Mouse (Mus musculus) T-cell, adult 2 months (primary cell): ENCODE measurements around the gene Exosc6.
"Not testable (repeated sequence)": the region's sequence is repeated elsewhere in the genome, so short reads cannot be mapped to it uniquely, and the experiment has no call there.

Experiments
- DNase-seq: peaks from one replicate; pipeline ENCODE4 v3.0.0; 2022; ENCODE audit warnings: low spot score

Exosc6 gene

GRCm38 (mm10) chr8:111056158-111056663, at the start of gene Exosc6:
TSS of gene Exosc6 (plus strand) at chr8:111056339.
- peak; percentile 92 for DNase-seq

DNA sequence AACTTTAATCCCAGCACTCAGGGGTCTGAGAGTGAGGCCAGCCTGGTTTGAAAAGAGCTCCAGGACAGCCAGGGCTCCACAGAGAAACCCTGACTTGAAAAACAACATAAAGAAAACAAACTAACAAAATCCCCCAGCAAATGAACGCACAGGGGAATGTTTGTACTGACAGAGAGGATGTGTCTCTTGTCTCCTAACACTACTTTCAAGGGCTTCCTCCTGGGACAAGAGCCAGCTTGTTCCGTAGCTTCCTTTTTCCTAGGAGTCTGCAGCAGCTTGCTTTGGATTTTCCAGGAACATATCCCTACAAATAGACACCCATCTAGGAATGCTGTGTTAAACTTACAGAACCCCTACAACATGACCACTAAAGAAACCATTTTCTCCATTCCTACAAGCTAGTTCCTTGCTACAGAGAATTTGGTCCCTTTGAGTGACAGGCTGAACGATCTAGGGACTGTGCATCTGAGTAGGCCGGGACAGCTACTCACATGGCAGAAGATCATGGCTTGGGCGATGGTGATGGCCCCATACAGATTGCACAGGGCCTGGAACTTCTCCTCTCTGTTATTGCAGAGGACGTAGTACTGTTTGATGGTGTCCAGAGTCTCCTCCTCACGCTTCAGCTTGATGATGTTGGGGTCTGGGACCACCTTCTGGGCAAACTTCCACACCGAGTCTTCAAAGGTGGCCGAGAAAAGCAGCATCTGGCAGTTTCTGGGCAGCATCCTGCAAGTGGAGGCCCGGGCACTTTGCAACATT, 45.7 kb upstream of the Exosc6 start:
- DNase-seq = not testable (repeated sequence)

DNA sequence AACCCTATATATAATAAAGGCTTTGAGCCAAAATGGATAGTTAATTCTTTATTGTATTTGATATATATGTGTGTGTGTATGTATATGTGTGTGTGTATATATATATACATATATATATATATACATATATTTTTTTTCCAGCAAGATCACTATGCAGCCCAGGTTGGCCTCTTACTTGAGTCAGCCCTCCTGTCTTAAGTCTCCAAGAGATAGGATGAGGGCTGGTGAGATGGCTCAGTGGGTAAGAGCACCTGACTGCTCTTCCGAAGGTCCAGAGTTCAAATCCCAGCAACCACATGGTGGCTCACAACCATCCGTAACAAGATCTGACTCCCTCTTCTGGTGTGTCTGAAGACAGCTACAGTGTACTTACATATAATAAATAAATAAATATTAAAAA, 29.5 kb upstream of the Exosc6 start:
- DNase-seq = not testable (repeated sequence)

- DNase-seq = peak; percentile 74
Observed at GRCm38 (mm10) chr8:111027391-111027937, 28.7 kb upstream of the Exosc6 start.

- DNase-seq = no peak
Observed at GRCm38 (mm10) chr8:111029589-111029988, 26.6 kb upstream of the Exosc6 start.

- peak; percentile 43 for DNase-seq
Observed at GRCm38 (mm10) chr8:111030045-111030444, 26.1 kb upstream of the Exosc6 start.

GRCm38 (mm10) chr8:111031572-111031971, 24.6 kb upstream of the Exosc6 start, which contains the start of gene Ddx19b:
TSS of gene Ddx19b (minus strand) at chr8:111031751.
- DNase-seq = no peak

- no peak for DNase-seq
Observed at GRCm38 (mm10) chr8:111032916-111033315, 23.2 kb upstream of the Exosc6 start, which contains the start of gene Aars. TSS of gene Aars (plus strand) at chr8:111033144.

GRCm38 (mm10) chr8:111033482-111034215, 22.5 kb upstream of the Exosc6 start:
- DNase-seq = peak; percentile 95

- peak; percentile 35 for DNase-seq
Observed at GRCm38 (mm10) chr8:111034276-111034675, 21.9 kb upstream of the Exosc6 start.

DNA sequence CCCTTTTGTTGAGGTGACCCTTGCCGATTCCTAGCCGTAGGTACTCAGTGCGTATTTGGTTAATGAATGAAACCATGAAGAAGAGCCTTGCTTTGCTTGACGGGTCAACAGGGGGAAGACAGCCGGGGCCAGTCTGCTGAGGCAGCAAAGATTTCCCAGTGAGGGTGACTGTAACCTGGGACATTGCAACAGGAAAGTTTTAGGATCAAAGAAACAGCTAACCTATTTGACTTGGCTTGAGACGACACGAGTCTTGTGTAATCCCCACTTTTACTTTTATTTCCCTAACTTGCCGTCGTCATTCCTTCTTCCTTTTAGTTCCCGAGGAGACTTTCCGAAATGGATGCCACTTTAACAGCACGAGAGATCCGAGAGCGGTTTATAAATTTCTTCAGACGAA, 19.5 kb upstream of the Exosc6 start:
- no peak for DNase-seq

- no peak for DNase-seq
Observed at GRCm38 (mm10) chr8:111042546-111042945, 13.6 kb upstream of the Exosc6 start.

DNA sequence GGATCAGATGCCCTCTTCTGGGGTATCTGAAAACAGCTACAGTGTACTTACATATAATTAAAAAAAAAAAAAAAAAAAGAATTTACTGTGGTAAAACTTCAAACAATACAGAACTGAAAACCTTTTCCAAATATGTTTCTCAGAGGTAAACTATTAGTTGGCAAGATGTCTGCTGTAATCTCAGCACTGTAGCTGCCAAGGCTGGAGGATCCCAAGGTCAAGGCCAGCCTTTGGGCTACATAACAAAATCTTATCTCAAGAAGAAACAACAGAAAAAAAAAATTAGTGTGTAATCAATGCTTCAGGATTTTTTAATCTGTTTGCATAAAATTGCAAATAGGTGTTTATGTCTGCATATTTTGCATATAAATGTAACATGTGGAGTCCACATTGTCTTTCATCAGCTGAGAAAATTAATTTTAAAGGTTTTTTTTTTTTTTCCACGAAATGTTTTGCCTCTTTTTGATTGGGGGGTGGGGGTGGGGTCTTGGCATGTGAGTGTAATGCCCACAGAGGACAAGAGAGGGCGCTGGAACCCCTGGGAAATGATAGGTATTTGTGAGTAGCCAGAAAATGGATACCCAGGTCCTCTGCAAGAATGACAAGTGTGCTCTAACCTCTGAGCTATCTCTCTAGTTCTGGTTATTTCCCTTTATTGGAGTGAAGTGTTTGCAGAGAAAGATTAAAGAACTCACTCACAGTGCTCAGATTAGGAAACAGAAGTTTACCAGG, 12.0 kb upstream of the Exosc6 start:
- DNase-seq = no peak

GRCm38 (mm10) chr8:111048694-111049093, 7.4 kb upstream of the Exosc6 start:
- peak; percentile 16 for DNase-seq

DNA sequence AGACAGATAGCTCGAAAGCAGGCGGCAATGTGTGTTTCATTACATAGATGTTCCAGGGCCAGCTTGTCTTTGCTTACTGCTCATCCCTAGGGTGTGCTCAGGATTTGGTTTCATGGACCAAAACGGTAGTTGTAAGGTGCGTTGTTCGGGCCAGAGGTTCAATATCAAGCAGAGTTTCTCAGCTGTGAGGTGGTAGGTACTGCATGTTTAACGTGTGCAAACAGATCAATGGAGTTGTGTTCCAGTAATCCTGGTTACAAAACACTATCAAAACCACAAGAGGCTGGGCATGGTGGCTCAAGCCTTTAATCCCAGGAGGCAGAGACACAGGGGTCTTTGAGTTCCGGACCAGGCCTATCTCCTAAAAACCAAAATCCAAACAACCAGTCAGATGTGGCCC, 7.0 kb upstream of the Exosc6 start:
- DNase-seq = no peak

- no peak for DNase-seq
Observed at GRCm38 (mm10) chr8:111053827-111054518, 2.2 kb upstream of the Exosc6 start.

GRCm38 (mm10) chr8:111055031-111055634, 1.0 kb upstream of the Exosc6 start:
- no peak for DNase-seq

DNA sequence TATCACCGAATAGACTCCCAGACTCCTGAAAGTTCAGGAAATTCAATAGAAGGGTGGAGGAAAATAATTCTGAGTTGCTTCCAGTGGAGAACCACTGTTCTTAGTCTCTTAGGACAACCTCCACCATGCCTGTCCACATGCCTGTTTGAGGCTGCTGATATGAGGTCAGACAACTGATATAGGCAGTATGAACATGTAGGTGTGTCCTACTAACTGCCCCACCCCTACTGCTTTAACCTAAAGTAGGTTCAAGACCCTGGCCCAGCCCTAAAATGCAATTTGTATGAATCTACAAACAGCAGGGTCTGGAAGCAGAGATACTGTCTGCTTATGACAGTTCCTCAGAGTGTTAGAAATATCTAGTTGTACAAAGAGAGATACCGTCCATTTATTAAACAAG, 478 bp upstream of the Exosc6 start:
- no peak for DNase-seq

DNA sequence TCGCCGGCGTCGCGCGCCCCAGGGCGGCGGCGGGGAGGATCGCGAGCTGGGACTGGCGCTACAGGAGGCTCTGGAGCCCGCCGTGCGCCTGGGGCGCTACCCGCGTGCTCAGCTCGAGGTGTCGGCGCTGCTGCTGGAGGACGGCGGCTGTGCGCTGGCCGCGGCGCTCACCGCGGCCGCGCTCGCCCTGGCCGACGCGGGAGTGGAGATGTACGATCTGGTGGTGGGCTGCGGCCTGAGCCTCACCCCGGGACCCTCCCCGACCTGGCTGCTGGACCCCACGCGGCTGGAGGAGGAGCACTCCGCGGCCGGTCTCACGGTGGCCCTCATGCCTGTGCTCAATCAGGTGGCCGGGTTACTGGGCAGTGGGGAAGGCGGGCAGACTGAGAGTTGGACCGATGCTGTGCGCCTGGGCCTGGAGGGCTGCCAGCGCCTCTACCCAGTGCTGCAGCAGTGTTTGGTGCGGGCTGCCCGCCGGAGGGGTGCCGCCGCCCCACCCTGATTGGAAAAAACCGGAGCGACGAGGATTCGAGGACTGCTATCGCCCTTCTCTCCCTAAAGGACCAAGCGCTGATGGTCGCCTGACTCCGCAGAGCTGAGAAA, 653 bp downstream of the Exosc6 start:
- peak; percentile 56 for DNase-seq

DNA sequence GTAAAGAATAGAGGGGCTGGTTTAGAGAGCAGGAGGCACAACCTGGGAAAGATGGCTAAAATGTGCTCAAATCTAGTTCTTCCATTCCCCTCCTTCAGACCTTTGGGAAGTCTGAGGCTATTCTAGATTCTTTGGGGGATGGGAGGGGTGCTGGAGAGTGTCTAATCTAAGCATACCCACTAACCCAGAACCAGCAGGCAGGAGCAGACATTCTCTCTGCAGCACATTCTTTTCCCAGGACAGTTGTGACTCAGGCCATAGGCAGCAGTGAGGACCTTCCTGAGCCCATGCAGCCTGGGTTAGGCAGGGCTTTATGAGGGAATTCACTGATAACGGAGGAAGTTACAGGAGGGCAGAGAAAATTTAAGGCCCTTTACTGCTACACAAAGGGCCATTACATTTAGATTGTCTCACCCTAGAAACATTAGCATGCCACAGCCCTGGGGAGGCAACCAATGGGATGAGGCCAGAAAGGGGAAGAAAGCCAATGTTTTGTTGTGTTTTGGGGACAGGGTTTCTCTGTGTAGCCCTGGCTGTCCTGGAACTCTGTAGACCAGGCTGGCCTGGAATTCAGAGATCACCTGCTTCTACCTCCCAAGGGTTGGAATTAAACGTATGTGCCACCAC, 2.9 kb downstream of the Exosc6 start:
- DNase-seq = no peak
